Mouse (Mus musculus) frontal cortex, postnatal 25 days (tissue): ENCODE measurements at regions not wholly inside any gene's neighbourhood (a gene's known extent, or its start where the extent isn't known, plus 50 kb on each side); places are given as distances from the start of the nearest gene placed in this dataset.

Source experiments
- DNase-seq, 2 experiments: peaks; one replicate each; pipeline ENCODE4 v3.0.0; 2022; ENCODE audit warnings: low spot score in 2 of 2

DNA sequence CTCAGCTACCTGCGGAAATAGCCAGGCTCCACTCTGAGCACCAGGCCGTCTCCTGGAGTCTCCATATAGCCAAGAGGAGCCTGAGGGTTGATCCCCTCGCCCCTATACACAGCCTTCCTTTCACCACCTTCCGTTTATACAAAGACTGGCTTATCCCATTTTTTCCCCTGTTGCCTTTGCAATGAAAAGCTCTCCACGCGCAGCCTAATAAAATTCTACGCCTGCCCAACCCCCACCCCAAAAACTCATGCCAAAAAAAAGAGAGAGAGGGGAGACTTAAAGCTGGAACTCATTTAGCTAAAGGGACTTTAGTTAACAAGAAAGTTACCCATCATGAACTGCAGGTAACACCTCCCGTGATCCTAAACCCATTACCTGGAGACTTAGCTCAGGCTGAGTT lies 762.5 kb downstream of the Kcnj2 start:
- no peak for DNase-seq

- DNase-seq, result no peak
Observed at GRCm38 (mm10) chr11:111838996-111839395, 773.0 kb downstream of the Kcnj2 start.

GRCm38 (mm10) chr11:111843728-111844258 lies 777.8 kb downstream of the Kcnj2 start:
- DNase-seq, result no peak

DNA sequence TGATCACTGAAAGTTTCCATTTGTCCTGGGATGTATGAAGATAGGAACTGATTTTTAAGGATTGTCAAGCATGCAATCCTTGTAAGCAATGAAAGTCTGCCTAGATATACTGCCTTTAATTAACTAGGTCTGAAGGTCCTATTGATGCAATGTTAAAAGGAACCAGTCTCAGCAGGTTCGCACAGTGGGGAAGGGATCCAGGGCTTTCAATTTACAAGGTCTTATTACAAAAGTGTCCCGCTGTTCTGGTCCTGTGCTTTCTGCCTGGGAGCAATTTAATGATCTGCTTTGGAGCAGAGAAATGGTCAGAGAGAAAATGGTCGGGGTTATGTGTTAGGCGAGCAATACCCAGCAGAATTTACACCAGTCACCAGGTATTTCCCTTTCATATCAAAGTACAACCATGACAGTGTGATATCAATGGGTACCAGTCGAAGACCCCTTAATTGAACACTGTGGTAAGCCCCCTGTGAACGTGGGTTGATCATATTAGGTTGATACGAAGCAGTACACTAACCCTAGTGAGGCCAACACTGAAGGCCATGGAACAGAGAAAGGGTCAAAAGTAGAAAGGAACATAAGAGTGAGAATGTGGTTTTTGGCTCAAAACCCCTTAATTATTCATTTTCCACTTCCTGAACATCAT lies 778.5 kb downstream of the Kcnj2 start:
- no peak for DNase-seq

- DNase-seq, result no peak
Observed at GRCm38 (mm10) chr11:111857288-111857687, 791.3 kb downstream of the Kcnj2 start.

DNA sequence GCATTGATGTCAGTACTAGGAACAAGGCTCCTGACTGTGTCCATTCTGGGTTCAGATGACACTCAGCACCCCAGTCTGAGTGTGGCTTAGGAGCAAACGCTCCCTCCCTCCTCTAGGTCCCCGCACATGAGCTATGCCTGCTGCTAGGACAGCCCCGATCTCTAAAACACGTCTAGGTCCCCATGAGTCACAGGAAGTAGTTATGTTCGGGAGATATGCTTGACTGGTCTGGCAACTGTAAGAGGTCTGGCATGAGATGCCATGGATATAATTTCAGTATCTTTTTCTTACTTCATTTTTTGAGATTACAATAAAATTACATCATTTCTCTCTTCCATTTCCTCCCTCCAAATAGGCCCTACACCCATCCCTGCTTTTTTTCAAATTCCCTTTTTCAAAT lies 792.1 kb downstream of the Kcnj2 start:
- no peak for DNase-seq

- DNase-seq, result no peak
Observed at GRCm38 (mm10) chr11:111865143-111865542, 799.2 kb downstream of the Kcnj2 start.

GRCm38 (mm10) chr11:111875406-111875805 lies 809.4 kb downstream of the Kcnj2 start:
- DNase-seq, result no peak

- no peak for DNase-seq
Observed at GRCm38 (mm10) chr11:111880146-111880545, 814.2 kb downstream of the Kcnj2 start.

DNA sequence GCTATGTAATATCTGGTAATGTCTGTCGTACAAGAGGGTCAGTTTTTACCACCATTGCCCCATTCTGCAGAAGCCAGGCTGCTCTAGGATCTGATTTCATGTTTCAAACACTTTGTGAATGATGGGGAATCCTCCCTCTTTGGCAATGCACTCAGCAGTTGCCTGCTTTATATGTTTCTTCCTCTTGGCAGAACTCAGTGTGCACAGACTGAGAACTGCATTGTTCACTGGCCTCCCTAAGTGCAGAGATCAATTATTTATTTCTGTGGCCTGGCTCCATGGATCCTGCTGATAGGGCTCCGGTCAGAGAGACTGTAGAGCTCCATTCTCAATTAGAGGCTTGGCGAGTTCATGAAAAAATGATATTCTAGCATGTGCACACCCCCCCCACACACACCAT lies 824.1 kb downstream of the Kcnj2 start:
- DNase-seq, result no peak

DNA sequence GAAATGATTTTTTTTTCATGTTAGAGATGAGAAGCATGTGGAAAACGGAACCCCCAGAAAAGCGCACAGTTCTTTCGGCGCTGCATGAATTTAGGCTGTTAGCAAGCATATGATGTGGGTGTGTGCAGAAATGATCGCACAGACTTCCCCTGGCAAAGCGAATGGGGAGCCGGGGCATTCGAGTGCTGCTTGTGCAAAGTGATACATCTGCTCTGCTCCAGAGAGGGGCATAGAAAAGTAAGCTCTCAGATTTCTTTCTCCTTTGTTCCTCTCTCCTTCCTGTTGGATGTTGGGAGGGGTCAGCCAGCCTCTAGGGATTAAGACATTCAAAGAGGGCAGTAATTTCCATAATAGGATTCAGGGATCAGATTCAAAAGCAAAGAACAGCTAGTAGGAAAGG lies 827.9 kb downstream of the Kcnj2 start:
- DNase-seq, result peak in 1 of 2 experiments; percentile 10

DNA sequence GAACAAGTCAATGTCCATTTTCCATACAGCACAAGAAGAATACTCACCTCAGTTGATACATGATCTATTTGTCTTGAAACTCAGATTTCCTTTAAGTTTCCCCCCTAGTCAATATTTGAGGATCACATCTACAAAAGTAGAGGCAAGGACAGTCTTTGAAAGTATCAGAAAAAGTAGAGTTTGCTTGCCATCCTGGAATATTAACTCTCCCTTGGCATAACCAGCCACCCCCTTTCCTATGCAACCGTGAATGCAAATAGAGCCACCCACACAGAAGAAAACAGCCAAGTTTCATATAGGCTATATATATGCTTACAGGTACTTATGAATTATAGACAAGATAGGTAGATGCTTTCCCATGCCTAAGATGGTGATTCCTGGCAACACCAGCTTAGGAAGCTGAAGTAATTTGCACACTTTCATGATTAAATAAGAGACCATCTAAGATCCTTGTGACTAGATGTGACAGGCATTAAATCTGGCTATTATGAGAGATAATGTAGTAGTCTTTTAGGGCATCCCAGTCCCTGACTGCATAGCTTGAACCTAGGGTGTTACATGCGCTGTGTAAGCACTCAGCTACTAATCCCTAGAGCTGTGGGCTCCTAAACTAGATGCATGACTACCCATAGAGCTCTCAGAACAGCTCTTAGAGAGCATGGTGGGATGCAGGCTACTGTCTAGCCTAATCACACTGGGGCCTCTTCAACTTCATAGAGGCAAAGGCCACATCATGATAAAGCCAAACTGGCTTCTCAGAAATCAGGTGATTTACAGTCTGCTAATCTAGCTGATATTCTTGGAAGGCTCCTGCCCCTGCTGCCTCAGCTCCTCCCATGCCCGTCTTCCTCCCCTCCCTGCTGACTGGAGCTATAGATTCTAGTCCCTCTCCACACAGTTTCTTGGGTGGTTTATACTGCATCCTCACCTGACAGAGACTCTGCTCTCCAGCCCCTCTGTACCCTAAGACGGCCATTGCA lies 829.5 kb downstream of the Kcnj2 start:
- no peak for DNase-seq

- no peak for DNase-seq
Observed at GRCm38 (mm10) chr11:111897001-111897400, 831.0 kb downstream of the Kcnj2 start.

GRCm38 (mm10) chr11:111904086-111904485 lies 838.1 kb downstream of the Kcnj2 start:
- DNase-seq, result no peak

- peak in 1 of 2 experiments; percentile 5 for DNase-seq
Observed at GRCm38 (mm10) chr11:111913891-111914290, 847.9 kb downstream of the Kcnj2 start.

DNA sequence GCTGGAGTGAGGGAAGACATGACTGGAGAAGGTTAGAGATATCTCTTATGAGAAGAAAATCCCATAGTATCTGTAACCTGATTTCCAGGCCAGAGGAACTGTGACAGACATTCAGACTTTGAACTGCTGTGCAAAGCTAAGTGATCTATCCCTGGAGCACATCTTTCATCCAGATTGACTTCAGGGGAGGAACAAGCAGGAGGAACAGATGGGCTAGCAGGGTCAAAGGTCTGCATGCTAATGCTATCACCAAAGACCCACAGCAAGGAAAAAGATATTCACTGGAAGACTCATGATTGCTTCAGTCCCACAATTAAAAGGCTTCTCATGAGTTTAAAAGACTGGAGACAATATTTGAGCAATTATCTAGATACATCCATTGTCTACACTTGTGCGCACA lies 855.7 kb upstream of the Sox9 start:
- DNase-seq, result no peak

- DNase-seq, result no peak
Observed at GRCm38 (mm10) chr11:111929366-111929765, 852.7 kb upstream of the Sox9 start.

GRCm38 (mm10) chr11:111932052-111932451 lies 850.0 kb upstream of the Sox9 start:
- no peak for DNase-seq

- DNase-seq, result no peak
Observed at GRCm38 (mm10) chr11:111944282-111944681, 837.7 kb upstream of the Sox9 start.

GRCm38 (mm10) chr11:111945806-111946205 lies 836.2 kb upstream of the Sox9 start:
- DNase-seq, result no peak

- no peak for DNase-seq
Observed at GRCm38 (mm10) chr11:111947671-111948070, 834.4 kb upstream of the Sox9 start.

- DNase-seq, result no peak
Observed at GRCm38 (mm10) chr11:111953421-111953820, 828.6 kb upstream of the Sox9 start.
